Mouse (Mus musculus) kidney, adult 2 months (tissue): ENCODE data around the gene Ttc28.

Experiments used
- CTCF ChIP-seq: fragments of 200-500 bp; conservative IDR thresholded peaks from 2 replicates; pipeline ENCODE4 v1.5.1; 2011; ENCODE audit warnings: low read depth, mild to moderate bottlenecking, control low read depth, low read length, moderate library complexity, mixed read lengths; ENCODE audit not compliant: insufficient read depth, insufficient read length
- POLR2A ChIP-seq: fragments of 200-500 bp; IDR thresholded peaks from one replicate; pipeline ENCODE4 v1.6.1; 2011; ENCODE audit warnings: low read depth, low read length, control low read depth

- TF ChIP-seq POLR2A: no peak
- TF ChIP-seq CTCF: no peak
Observed at GRCm38 (mm10) chr5:111024621-111025020, 145.0 kb downstream of the Ttc28 start.
